Mouse (Mus musculus): ENCODE measurements at regions not wholly inside any gene's neighbourhood (a gene's known extent, or its start where the extent isn't known, plus 50 kb on each side); places are given as distances from the start of the nearest gene placed in this dataset.
"Not testable (repeated sequence)": the region's sequence is repeated elsewhere in the genome, so short reads cannot be mapped to it uniquely, and the experiment has no call there.

DNA sequence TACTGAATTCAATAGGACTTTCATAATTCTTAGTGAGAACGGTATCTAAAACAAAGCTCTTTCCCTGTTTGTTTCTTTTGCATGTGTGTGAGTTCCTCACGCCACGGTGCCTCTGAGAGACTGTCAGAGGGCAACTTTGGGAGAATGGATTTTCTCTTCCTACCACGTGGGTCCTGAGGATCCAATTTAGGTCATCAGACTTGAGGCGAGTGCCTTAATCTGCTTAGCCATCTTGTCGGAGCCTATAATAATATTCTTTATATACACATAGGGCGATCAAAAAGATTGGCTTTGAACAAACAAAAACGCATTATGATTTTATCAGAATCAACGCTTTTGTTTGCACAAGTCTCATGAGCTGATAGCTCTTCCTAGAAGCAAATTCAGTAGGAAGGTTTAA, 119.6 kb downstream of the Enc1 start:
- DNase-seq (ENCODE audit: low spot score in 2 of 2), result no peak

DNA sequence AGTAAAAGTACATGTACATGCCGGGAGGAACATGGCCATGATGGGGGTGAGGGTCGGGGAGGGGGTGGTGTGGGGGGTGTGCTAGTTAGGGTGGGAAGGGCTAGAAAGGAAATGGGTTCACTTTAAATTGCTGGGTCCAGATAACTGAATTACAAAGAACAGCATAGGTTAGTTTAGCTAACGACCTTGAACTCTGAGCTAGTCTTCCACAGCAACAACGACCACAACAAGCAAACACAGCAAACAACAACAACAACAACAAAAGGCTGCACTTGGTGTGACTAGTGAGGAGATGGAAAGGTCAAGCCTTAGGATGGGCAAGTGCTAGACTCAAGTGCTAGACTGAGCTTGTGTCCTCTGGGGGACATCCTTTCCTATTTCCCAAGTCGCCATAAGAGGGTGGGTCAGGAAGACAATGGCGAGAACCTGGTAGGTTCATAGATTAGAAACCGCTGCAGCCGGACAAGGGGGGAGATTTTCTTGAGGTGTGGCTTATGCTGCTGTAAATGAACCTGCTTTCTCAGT, 117.9 kb downstream of the Enc1 start:
- DNase-seq (ENCODE audit: low spot score in 2 of 2), result no peak

DNA sequence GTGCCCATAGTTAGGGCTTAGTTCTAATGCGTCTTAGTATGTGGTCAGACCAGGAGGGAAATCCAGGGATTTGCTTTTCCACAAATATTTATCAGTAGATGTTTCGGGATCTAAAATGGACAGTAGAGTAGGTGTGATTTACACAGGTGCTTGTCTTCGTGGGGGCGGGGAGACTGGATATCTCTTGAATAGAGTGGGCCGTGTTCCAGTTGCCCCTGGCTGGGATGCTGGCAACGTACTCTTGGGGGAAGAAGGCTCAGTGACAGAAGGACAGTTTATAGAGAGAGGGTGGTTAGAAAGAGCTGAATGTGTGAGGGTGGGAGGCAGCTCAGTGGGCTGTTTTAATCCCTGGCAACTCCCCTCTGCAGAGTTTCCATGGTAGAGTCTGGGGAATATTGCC, 117.4 kb downstream of the Enc1 start:
- no peak for DNase-seq (ENCODE audit: low spot score in 2 of 2)

DNA sequence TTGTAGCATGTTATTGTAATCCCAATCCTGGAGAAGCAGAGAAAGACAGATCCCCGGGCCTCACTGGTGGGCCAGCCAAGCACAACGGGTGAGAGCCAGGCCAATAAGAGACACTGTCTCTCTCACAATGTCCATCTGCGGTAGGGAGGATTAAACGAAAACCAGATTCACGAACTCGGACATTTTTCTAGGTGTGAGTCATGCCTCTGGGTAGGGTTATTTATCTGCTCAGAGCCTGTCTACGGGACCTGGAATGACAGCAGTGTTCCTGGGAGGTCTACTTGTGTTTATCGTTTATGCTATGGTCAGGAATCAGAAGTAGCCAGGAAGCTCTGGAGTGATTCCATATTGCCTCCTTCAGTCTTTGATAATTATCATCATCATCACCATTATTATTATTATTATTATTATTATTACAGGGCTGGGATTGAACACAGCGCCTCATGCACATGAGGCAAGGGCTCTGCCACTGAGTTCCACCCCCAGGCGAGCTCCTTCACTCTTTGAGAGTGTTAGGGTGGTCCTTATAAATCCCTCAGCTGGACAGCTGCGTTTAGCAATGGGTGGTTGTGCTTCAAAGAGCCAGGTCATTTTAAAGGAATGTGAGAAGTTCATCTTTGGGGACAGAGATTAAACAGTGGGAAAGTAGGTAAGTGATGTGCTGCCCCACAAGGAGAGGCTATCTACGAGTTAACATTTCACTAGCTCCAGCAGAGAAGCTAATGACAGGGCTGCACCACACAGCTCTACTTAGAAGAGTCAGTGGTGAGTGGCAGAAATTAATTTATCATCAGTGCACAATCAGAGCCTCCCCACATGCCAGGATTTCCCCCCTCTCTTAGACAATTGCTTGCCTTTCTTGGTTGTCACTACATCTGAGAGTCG, 116.3 kb downstream of the Enc1 start:
- no peak for DNase-seq (ENCODE audit: low spot score in 2 of 2)

DNA sequence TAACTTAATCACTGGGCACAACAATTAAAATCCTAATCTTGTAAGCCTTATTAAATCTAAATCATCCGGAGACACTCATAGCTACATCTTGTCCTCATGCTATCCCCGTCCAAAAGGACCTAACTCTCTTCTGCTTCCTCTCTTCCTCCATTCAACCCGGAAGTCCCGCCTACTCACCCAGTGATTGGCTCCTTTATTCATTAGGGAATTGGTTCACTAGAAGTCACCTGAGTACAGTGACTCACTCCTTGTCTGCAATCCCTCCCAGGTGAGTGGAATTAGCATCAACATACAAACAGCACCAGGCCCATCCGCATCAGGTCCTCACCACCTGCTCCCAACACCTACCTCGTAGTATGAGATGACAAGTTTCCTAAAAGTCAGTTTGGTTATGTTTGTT, 114.5 kb downstream of the Enc1 start:
- DNase-seq (ENCODE audit: low spot score in 2 of 2), result not testable (repeated sequence)

DNA sequence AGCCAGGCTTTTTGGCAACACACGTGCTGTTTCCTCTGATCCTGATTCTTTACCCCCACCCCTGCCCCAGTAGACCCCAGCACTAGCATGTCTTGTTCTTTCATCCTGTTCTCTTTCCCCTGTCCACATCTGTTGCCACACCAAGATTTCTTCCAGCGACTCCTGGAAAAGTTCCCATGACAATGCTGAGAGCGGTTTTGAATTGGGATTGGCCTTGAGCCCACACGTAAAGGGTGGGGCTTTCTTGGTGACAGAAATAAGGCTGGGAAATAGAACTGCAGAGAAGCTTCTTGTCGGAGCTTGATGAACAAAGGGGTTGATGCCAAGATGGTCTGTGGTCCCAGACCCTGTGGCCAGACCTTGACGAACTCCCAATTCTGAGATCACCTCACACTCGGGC, 106.8 kb downstream of the Enc1 start:
- no peak for DNase-seq (ENCODE audit: low spot score in 2 of 2)

DNA sequence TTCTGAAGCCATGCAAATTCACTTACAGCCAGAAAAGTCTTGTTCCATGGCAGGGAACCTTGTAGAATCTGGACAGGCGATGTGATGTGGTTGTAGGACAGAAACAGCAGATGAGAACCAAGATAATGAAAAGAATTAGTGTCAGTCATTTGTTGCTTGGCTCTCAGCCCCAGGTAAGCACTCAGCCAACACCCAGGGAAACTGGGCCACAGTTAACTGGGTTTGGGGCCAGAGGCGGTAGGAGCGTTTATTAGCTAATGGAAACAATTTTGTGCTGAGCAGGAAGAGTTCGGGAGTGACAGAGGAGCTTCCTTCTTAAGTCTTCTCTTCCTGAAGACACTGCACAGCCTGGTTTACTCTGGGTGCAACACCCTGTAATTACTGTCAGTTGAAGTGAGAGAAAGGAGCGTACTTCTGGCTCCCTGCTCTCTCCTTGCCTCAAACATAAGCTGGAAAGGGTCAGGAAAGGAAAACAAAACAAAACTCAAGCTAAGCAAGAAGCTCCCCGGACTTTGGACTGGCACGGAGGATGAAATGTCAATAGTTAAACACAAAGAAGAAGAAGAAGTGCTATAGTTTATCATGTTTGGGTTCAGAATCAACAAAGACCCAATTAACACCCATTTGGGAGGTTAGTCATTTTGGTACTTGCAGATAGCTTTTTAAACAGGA, 100.4 kb downstream of the Enc1 start:
- no peak for DNase-seq (ENCODE audit: low spot score in 2 of 2)

DNA sequence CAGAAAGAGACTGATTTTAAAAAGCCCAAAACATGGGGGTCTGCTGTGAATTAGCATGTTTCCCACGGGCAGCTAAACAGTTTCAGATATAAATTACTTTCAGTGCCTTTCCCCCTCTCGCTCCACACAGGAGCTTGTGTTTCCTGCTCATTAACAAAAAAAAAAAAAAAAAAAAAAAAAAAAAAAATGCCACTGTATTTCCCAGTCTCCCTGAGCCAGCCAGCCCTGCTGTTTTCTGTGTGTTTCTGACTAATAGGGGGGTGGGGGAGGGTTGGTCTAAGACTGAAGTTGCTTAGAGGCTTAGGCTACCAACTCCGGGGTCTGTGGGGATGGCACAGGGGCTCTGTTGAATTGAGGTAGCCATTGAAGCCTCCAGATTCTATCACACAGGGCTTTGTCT, 97.0 kb downstream of the Enc1 start:
- DNase-seq (ENCODE audit: low spot score in 2 of 2), result no peak

DNA sequence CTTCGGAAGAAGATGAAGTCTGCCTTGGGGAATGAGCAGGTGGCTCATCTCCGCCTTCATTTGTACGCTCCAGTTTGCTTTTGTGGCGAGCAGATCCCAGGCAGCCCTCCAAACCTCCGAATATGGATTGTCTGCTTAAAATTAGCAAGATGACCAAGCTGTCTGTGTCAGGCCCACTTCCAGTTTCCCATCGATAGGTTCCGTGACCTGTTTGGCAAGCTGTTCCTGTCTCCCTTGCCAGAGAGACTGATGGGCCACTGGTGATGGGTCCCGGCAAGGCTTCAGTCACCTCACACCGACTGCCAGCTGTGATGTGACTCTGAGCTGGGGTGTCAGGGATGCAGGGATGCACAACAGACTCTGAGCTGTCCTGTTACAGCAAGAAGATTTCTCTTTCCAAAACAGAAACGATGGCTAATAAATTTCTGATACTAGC, 96.4 kb downstream of the Enc1 start:
- peak in 1 of 2 experiments; percentile 9 for DNase-seq (ENCODE audit: low spot score in 2 of 2)

DNA sequence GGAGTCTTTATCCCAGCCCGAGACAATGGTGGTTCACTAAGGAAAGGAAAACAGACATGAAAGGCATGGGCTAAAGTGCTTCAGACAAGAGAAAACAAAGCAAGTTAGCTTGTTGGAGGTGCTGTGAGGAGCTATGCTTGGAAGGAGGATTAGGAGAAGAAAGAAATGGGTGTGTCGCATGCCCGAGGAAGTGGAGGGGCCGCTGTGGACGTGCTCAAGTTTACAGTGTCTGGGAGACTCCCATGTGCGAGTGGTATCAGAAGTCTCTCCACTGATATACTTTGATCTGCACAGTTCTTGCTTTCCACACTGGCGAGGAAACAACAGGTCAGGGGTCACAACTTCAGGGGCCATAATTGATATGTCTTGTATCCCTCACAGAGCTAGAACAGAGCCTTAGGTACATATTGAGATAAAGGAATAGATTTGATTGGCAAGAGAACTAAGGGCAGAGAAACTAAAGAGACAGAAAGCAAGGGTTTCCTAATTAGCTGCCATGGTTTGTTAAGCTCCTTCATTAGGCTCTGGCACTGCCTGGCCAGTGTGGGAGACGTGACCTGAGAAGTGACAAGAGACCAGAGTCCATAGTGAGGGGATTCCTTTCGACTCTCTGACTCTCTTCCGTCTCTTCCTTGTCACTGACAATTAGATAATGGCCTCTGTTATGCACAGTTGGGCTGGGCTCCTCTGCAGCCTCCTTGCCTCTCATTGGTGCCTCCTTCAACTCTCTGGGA, 93.1 kb downstream of the Enc1 start:
- DNase-seq (ENCODE audit: low spot score in 2 of 2), result no peak

DNA sequence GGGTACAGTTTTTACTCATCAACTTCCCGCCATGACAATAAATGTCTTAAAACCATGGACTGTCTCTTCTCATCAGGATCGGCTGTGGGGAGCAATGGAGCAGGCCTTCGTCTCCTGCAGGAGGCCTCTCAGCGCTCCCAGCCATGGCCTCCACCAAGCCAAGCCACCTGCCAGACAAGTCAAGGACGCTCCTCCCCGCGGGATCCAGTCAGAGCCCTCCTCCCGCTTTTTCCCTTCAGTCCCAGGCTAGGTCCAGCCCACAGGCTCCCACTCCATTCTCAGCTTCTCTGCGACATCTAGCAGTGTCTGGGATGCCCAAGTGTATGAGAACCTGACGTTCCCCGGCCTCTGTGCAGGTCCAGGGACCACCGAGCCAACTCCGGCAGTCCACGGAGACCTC, 90.2 kb downstream of the Enc1 start:
- no peak for DNase-seq (ENCODE audit: low spot score in 2 of 2)

DNA sequence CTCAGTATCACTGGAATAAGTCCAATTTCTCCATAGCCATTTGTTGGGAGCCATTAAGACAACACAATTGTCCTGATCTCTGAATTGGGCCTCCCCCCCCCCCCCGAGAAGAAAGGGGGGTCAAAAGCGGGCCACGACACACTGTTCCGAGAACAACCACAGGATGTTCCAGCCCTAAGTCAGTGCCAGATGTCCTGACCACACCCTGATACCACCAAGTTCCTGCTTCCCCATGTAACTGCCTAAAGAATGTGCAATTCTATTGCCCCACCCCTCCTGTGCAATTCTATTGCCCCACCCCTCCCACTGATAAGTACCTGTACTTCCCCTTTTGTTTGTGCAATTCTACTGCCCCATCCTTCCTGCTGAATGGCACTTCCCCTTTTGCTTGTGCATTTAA, 80.4 kb downstream of the Enc1 start:
- not testable (repeated sequence) for DNase-seq (ENCODE audit: low spot score in 2 of 2)

DNA sequence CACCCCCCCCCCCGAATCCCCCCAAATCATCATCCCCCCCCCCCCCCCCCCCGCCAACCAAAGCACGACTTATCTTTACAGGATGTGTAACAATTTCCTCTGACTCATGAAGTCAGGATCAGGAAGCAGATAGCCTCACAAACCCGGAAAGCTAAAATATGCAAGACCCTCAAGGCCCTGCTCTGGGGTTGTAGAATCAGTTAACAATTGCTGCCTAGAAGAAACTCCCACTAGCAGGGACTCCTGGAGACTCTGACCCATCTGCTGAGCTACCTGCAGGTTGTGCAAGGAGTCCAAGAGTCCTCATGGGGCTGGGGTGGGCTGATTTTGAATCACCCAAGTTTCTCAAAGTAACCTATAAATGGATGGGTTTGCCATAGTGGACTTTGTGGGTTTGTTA, 79.9 kb downstream of the Enc1 start:
- no peak for DNase-seq (ENCODE audit: low spot score in 2 of 2)

DNA sequence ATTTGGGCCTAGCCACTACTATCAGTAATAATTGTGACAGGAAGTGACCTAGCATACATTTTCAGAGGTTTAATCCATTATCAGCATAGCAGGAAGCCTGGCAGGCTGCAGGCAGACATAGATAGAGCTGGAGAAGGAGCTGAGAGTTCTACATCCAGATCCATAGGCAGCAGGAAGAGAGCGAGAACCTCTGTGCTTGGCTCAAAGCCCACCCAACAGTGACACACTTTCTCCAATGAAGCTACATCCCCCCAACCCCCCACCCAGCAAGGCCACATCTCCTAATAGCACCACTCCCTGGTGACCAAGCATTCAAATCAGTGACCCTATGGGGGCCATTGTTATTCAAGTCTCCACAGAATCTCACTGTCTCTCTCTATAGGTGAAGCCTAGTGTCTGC, 79.4 kb downstream of the Enc1 start:
- no peak for DNase-seq (ENCODE audit: low spot score in 2 of 2)

DNA sequence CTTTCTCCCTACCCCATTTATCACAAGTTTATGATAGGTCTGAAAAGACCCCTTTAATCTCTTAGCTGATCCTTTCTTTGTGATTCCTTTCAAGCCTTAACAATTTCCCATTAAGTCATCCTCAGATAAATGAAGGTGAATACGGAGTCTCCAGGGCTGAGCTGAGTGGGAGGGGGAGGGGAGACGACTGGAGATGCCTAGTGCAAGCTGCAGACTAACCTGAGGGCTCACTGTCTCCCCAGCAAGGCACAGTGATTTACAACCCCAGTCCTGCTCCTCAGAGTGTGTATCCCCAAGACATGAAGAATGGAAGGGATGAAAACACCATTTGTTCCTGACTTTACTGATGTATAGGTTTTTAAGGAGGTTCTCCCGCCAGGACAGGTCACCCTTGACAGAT, 76.7 kb downstream of the Enc1 start:
- no peak for DNase-seq (ENCODE audit: low spot score in 2 of 2)

DNA sequence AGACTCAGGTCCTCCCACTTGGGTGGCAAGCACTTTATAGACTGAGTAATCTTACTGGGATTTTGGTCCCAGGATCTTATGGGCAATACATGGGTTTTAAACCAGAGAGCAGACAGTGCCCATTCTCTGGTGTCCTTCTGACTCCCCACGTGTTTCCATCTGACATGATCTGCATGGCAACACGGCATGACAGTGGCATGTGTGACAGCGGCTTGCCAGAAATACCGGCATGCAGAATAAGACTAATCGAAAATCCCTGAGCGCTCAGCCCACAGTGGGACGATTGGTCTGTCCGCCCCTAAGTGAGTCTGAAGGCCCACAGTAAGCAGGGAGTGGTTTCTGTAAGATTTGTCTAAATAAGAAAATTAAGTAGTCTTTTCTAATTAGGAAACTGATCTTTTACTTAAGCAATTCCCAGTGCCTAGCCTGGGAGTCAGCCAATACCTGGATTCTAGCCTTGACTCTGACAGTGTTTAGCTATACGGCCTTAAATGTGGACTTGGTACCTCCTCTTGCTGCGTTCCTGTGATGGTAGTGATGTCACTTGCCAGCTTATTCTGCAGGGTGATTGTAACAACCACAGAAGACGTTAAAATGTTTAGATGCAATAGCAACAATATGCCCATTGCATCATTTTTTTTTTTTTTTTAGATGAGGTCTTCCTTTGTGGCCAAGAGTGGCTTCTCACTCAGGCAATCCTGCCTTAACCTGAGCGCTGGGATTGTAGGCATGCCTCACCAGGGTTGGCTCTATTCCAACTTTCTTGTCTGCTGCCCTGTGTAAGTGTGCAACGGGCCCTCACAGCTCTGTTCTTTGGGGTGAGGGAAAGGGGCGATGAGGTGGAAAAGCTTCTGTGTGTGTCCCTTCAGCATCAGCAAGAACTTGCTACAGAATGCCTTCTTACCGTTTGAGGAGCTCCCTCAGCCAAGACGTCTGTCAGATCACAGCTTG, 71.8 kb downstream of the Enc1 start:
- DNase-seq (ENCODE audit: low spot score in 2 of 2), result no peak

DNA sequence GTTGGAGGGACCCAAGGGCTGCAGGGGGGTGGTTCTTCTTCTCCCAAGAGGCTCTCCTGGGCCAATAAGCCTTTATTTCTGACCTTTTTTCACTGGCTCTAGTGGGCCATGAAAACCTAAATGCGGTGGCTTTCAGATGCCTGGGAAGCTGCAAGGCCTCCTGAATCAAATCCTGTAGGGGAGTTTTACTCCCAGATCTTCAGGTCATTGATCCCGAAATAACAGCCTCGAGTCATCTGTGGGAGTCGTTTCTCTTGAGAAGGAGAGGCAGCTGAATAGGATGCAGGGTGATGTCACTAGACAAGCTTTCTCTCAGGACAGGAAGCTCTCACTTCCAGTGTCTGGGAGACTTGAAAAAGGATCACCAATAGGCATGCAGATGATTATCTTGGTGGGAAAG, 70.4 kb downstream of the Enc1 start:
- no peak for DNase-seq (ENCODE audit: low spot score in 2 of 2)

DNA sequence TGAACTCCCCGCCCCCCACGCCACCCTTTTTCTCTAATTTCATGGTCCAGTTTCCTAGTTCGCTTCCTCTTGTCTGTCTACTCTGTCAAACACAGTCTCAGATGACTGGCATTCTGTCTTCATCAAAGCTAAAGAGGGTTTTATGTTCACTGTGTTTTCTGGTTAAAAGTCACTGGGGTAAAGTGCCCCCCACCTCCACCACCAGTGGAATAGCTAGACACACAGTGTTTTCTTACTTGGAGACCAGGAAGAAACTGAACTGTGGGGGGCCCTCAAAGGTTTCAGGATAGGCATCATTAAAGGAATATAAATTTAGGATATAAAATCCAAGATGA, 69.9 kb downstream of the Enc1 start:
- no peak for DNase-seq (ENCODE audit: low spot score in 2 of 2)

DNA sequence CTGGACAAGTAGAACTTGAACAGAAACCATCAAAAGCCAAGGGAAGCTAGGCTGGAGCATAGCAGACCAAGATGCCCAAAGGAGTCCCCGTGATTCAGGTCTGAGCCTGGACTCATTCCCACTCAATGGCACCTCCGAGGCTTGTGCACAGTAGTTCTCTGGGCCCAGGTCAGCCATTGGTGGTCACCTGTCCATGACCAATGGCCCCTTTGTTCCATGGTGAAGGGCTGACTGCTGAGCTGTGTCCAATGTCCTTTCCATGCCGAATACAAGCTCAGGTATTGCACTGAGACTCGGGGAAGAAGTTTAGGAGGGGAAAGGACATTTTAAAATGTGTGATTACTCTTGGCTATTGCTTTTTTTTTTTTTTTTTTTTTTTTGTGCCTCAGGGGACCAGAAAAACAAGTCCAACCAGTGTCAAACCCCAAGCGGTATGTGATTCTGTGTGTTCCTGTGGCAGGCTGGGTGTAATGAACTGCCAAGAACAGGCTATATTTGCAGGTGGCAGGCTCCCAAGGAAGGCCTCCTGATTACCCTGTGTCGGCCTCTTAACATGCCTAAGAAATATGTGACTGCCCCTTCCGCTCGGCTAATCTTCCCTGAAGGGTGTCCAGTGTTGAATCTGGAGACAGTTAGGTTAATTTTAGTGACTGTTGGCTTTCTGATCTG, 69.4 kb downstream of the Enc1 start:
- DNase-seq (ENCODE audit: low spot score in 2 of 2), result no peak

DNA sequence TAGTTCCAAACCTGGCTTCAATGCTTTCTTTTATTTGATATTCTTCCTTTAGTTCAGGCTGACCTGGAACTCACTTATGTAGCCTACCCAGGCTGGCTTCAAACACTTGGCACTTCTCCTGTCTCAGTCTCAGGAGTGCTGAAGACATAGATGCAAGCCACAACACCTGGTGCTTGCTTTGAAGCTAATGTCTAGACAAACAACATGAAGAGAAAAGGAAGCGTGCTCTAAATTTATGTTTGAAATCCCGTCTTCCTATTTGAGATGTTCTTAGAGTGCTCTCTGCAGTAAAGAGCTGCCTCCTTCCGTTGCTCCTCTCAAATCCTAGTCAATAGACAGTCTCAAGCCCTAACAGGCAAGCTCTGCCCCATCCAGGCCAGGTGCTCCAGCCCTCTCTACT, 68.5 kb downstream of the Enc1 start:
- DNase-seq (ENCODE audit: low spot score in 2 of 2), result no peak

DNA sequence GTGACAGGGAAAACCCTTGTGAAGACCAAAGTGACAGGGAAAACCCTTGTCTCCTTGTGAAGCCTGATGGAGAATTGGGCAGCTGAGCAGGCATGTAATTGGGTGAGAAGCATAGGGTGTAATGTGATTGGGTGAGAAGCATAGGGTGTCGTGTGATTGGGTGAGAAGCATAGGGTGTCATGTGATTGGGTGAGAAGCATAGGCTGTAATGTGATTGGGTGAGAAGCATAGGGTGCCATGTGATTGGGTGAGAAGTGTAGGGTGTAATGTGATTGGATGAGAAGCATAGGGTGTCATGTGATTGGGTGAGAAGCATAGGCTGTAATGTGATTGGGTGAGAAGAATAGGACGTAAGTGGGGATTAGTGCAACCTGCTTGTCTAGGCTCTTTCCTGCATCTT, 67.5 kb downstream of the Enc1 start:
- no peak for DNase-seq (ENCODE audit: low spot score in 2 of 2)

Measured in right cerebral cortex, postnatal 36 days (tissue).